Mouse (Mus musculus): ENCODE data around the gene Nup188. TPM values are rescaled to one million over a fixed set of nuclear protein-coding genes. Genes with fewer than 3 reads are reported as not detected.

Nup188 gene
- polyA plus RNA-seq, 1 experiment from 2014 or later: 26.0 TPM

DNA sequence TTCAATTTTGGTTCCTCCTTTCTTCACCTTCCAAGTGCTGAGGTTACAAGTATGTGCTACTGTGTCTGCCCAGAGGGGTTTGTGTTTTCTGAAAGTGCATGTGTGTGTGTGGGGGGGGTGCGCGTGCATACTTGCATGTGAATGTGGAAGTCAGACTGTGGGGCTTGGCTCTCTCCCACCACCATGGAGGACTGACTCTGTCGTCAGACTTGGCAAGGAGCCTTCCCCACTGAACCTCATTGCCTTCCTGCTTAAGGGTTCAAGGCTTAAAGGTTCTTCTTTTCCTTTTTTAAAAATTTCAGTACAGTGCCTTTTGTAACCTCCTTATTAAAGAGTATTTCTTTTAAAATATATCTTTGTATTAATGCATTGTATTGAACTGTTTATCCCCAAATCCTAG lies 42.6 kb downstream of the Nup188 start:
- Histone ChIP-seq H3K4me3 (replicated peaks; ENCODE audit: low read length) (no peak overlapping the region), H3K4me1 (ENCODE audit: control insufficient read depth, insufficient read depth, low read length) (no peaks in the 10 kb centered on the region), H3K9me3 (replicated peaks; ENCODE audit: control insufficient read depth, low read length) (no peaks in the 10 kb centered on the region), H3K36me3 (ENCODE audit: control insufficient read depth, insufficient read depth, low read length) (peaks cover 32% of the 10 kb centered on the region), H3K27me3 (ENCODE audit: control insufficient read depth, insufficient read depth, low read length) (no peaks in the 10 kb centered on the region), H3K9ac (ENCODE audit: low read length) (no peak overlapping the region), H3K4me2 (ENCODE audit: low read depth, low read length) (no peak overlapping the region), H3K27ac (ENCODE audit: low read length) (no peak overlapping the region)
- WGBS: 83% methylated on average over 3 of the region's 3 CpGs
- no peak for ATAC-seq (ENCODE audit: insufficient read depth, low FRiP score)

DNA sequence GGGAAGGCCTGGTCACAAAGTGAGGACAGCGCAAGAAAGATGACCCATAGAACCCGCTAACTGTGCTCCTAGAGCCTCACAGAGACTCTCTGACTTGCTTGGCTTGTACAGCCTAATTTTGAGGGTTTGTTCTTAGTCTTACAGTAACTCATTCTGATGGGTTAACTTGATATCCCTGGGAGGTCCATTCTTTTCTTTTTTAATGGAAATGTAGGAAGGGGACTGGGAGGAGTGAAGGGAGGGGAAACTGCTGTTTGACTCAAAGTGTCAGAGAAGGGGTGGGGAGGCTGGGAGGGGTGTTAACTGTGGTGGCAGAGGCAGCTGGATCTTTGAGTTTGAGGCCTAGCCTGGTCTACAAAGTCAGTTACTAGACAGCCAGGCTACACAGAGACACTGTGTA lies 49.1 kb downstream of the Nup188 start:
- 98% methylated on average over 2 of the region's 2 CpGs for WGBS
- no peaks in the 10 kb centered on the region for H3K9me3 ChIP-seq (replicated peaks; ENCODE audit: control insufficient read depth, low read length)
- H3K27ac ChIP-seq (ENCODE audit: low read length): no peak overlapping the region
- H3K36me3 ChIP-seq (ENCODE audit: control insufficient read depth, insufficient read depth, low read length): peaks cover 32% of the 10 kb centered on the region
- no peak overlapping the region for H3K4me2 ChIP-seq (ENCODE audit: low read depth, low read length)
- no peaks in the 10 kb centered on the region for H3K4me1 ChIP-seq (ENCODE audit: control insufficient read depth, insufficient read depth, low read length)
- H3K4me3 ChIP-seq (replicated peaks; ENCODE audit: low read length): no peak overlapping the region
- ATAC-seq (ENCODE audit: insufficient read depth, low FRiP score): no peak
- H3K27me3 ChIP-seq (ENCODE audit: control insufficient read depth, insufficient read depth, low read length): no peaks in the 10 kb centered on the region
- no peak overlapping the region for H3K9ac ChIP-seq (ENCODE audit: low read length)

DNA sequence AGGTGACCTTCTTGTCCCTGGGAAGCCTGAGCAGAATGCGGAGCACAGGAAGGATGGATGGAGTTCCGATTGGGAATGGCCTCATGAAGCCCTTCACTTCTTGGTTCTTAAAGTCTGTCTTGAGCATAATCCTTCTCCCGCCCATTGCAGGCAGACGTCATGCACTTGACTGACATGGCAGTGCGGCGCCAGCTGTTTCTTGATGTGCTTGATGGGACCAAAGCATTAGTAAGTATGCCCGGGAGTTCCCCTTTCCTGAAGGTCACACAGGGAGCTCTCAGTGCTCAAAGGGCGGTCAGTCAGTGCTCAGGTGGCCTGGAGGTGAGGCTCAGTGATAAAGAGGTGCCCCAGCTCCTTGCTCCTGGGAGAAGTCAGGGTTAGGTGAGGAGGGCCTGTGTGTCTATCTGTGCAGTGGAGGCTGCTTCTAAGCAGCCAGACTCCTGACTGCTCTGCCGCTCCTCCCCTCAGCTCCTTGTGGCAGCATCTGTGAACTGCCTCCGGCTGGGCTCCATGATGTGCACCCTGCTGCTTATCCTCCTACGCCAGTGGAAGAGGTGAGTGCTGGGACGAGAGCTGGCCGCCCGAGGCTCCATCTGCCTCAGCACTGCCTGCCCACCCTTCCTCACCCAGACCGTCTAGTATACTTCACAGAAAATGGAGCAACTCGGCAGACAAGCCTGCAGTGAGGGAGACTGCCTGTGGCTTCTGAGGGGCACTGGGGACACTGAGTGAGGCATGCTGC lies 50.1 kb downstream of the Nup188 start:
- Histone ChIP-seq H3K4me2 (ENCODE audit: low read depth, low read length) (no peak overlapping the region), H3K4me3 (replicated peaks; ENCODE audit: low read length) (no peak overlapping the region), H3K9me3 (replicated peaks; ENCODE audit: control insufficient read depth, low read length) (no peaks in the 10 kb centered on the region), H3K4me1 (ENCODE audit: control insufficient read depth, insufficient read depth, low read length) (no peaks in the 10 kb centered on the region), H3K27ac (ENCODE audit: low read length) (no peak overlapping the region), H3K36me3 (ENCODE audit: control insufficient read depth, insufficient read depth, low read length) (peaks cover 30% of the 10 kb centered on the region), H3K27me3 (ENCODE audit: control insufficient read depth, insufficient read depth, low read length) (no peaks in the 10 kb centered on the region), H3K9ac (ENCODE audit: low read length) (no peak overlapping the region)
- ATAC-seq (ENCODE audit: insufficient read depth, low FRiP score): no peak
- WGBS: 85% methylated on average over 16 of the region's 16 CpGs

DNA sequence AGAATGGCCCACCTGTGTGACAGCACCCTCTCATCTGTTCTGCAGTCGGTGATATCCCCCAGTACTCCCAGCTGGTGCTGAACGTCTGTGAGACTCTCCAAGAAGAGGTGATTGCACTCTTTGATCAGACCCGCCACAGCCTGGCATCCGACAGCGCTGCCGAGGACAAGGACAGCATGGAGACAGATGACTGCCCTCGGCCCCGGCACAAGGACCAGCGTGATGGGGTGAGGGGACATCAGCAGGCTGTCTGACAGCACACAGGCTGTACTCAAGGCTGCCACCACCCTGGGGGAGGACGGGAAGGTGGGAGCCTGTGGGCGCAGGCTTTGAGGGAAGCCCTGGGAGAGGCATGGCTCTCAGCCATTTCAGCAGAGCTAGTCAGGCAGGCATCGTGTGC lies 51.0 kb downstream of the Nup188 start:
- Histone ChIP-seq H3K9ac (ENCODE audit: low read length) (no peak overlapping the region), H3K4me2 (ENCODE audit: low read depth, low read length) (no peak overlapping the region), H3K9me3 (replicated peaks; ENCODE audit: control insufficient read depth, low read length) (no peaks in the 10 kb centered on the region), H3K27me3 (ENCODE audit: control insufficient read depth, insufficient read depth, low read length) (no peaks in the 10 kb centered on the region), H3K36me3 (ENCODE audit: control insufficient read depth, insufficient read depth, low read length) (peaks cover 34% of the 10 kb centered on the region), H3K27ac (ENCODE audit: low read length) (no peak overlapping the region), H3K4me3 (replicated peaks; ENCODE audit: low read length) (no peak overlapping the region), H3K4me1 (ENCODE audit: control insufficient read depth, insufficient read depth, low read length) (no peaks in the 10 kb centered on the region)
- 81% methylated on average over 12 of the region's 12 CpGs for WGBS
- ATAC-seq (ENCODE audit: insufficient read depth, low FRiP score): no peak

DNA sequence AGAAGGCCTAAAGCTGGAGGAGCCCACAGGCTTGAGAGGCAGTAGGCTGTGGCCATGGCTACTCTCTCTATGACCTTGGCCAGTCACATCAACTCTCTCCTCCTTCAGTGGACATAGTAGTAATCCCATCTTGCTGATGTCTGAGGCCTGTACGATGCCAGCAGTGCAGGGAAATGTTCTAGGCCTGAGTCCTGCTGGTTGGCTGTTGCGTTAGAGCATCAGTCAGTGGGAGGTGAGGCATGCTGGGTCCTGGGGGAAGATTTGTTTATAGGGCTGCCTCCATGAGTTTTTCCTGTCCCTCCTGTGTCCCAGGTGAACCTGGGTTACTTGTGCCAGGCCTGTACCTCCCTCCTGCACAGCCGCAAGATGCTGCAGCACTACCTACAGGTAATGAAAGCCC lies 55.9 kb downstream of the Nup188 start:
- 90% methylated on average over 3 of the region's 3 CpGs for WGBS
- H3K9me3 ChIP-seq (replicated peaks; ENCODE audit: control insufficient read depth, low read length): no peaks in the 10 kb centered on the region
- no peaks in the 10 kb centered on the region for H3K27me3 ChIP-seq (ENCODE audit: control insufficient read depth, insufficient read depth, low read length)
- no peak overlapping the region for H3K4me2 ChIP-seq (ENCODE audit: low read depth, low read length)
- no peak overlapping the region for H3K9ac ChIP-seq (ENCODE audit: low read length)
- H3K4me1 ChIP-seq (ENCODE audit: control insufficient read depth, insufficient read depth, low read length): no peaks in the 10 kb centered on the region
- no peak for ATAC-seq (ENCODE audit: insufficient read depth, low FRiP score)
- no peak overlapping the region for H3K4me3 ChIP-seq (replicated peaks; ENCODE audit: low read length)
- no peak overlapping the region for H3K27ac ChIP-seq (ENCODE audit: low read length)
- peaks cover 23% of the 10 kb centered on the region for H3K36me3 ChIP-seq (ENCODE audit: control insufficient read depth, insufficient read depth, low read length)

DNA sequence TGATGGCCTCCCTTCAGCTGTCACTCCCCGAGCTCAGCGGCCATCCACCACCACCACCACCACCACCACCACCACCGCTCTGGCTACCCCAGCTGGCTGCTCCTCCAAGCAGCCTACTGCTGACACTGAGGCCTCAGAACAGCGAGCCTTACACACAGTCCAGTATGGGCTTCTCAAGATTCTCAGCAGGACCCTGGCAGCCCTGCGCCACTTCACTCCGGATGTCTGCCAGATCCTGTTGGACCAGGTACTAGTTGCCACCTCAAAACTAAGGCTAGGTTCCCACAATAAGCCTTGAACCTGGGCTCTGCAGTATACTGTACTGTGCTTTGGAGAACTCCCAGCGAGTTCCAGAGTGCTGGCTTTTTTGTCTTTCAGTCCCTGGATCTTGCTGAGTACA lies 56.3 kb downstream of the Nup188 start:
- Histone ChIP-seq H3K4me1 (ENCODE audit: control insufficient read depth, insufficient read depth, low read length) (no peaks in the 10 kb centered on the region), H3K9me3 (replicated peaks; ENCODE audit: control insufficient read depth, low read length) (no peaks in the 10 kb centered on the region), H3K27me3 (ENCODE audit: control insufficient read depth, insufficient read depth, low read length) (no peaks in the 10 kb centered on the region), H3K4me3 (replicated peaks; ENCODE audit: low read length) (no peak overlapping the region), H3K36me3 (ENCODE audit: control insufficient read depth, insufficient read depth, low read length) (peaks cover 19% of the 10 kb centered on the region), H3K27ac (ENCODE audit: low read length) (no peak overlapping the region), H3K9ac (ENCODE audit: low read length) (no peak overlapping the region), H3K4me2 (ENCODE audit: low read depth, low read length) (no peak overlapping the region)
- 91% methylated on average over 7 of the region's 7 CpGs for WGBS
- ATAC-seq (ENCODE audit: insufficient read depth, low FRiP score): no peak

DNA sequence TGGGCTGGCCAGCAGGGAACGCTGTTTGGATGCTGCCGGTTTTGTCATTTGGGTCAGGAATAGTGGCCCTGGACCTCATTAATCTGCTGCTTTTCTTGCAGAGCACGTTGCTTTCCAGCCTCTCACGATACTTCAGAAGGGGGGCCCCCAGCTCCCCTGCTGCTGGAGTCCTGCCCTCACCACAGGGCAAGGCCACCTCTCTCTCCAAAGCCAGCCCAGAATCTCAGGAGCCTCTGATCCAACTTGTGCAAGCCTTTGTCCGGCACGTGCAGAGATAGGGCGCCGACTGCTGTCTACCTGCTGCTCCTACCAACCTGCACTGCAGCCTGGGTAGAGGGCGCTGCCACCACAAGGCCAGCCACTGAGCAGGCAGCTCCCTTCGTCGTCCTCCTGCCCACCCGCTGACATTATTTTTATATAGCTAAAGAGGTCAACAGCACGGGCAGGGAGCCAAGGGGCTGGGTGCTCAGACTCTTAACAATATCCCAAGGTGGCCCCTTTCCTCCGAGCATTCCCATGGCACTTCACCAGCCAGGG lies 57.5 kb downstream of the Nup188 start:
- Histone ChIP-seq H3K4me2 (ENCODE audit: low read depth, low read length) (no peak overlapping the region), H3K27ac (ENCODE audit: low read length) (peak overlapping the region; percentile 7; the same call in 1 of the 2 replicates), H3K9ac (ENCODE audit: low read length) (no peak overlapping the region), H3K4me3 (replicated peaks; ENCODE audit: low read length) (no peak overlapping the region), H3K9me3 (replicated peaks; ENCODE audit: control insufficient read depth, low read length) (no peaks in the 10 kb centered on the region), H3K36me3 (ENCODE audit: control insufficient read depth, insufficient read depth, low read length) (peaks cover 20% of the 10 kb centered on the region), H3K4me1 (ENCODE audit: control insufficient read depth, insufficient read depth, low read length) (no peaks in the 10 kb centered on the region), H3K27me3 (ENCODE audit: control insufficient read depth, insufficient read depth, low read length) (no peaks in the 10 kb centered on the region)
- 59% methylated on average over 14 of the region's 14 CpGs for WGBS
- ATAC-seq (ENCODE audit: insufficient read depth, low FRiP score): no peak

DNA sequence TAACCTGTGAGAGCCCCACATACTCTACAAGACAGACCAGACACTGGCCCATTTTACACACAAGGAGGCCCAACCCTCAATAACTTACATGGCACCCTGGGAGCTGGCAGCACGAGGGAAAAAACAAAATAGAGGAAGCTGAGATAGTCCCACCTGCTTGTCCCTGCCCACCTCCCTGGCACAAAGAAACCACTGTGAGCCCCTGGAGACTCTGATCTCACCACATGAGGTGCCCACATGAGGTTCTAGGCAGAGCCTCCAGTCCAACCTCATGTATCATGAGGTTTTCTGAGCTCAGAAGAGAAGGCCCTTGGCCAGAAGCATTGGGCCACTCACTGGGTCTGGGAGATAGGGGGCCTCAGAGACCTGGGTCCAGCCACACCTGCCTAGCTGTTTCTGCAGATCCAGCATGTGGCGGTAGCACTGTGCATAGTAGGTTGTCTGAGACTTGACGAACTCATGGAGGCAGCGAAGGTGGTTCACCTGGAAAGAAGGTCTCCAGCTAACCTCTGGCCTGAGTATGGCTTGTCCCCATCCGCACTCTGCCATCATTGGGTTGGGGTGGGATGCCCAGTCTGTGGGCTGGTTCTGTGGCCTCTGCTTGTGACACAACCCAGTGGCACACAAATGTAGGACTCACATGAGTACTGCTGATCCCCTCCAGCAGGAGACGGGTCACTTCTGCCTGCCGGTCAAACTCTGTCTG lies 59.9 kb downstream of the Nup188 start:
- ATAC-seq (ENCODE audit: insufficient read depth, low FRiP score): no peak
- Histone ChIP-seq H3K27ac (ENCODE audit: low read length) (no peak overlapping the region), H3K9ac (ENCODE audit: low read length) (no peak overlapping the region), H3K36me3 (ENCODE audit: control insufficient read depth, insufficient read depth, low read length) (peaks cover 14% of the 10 kb centered on the region), H3K4me2 (ENCODE audit: low read depth, low read length) (no peak overlapping the region), H3K9me3 (replicated peaks; ENCODE audit: control insufficient read depth, low read length) (no peaks in the 10 kb centered on the region), H3K4me3 (replicated peaks; ENCODE audit: low read length) (no peak overlapping the region), H3K4me1 (ENCODE audit: control insufficient read depth, insufficient read depth, low read length) (no peaks in the 10 kb centered on the region), H3K27me3 (ENCODE audit: control insufficient read depth, insufficient read depth, low read length) (no peaks in the 10 kb centered on the region)
- WGBS: 87% methylated on average over 7 of the region's 7 CpGs

DNA sequence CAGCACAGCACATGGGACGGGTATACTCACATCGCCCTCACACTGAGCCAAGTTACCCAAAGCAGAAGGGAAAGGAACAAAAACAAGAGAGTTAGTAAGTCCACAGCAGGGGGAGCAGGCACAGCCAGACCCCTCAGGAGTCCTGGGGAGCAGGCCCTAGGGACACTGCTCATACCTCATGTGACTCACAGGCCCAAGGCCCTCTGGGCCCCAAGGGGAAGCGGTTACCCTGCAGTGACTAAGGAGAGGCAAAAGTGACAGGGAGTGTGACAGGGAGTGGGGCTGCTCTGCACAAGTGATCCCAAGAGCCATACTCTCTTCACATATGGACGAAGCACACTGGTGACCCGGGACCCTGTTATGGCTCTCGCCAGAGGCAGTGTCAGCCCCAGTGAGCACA lies 63.0 kb downstream of the Nup188 start:
- no peak for ATAC-seq (ENCODE audit: insufficient read depth, low FRiP score)
- Histone ChIP-seq H3K9ac (ENCODE audit: low read length) (no peak overlapping the region), H3K36me3 (ENCODE audit: control insufficient read depth, insufficient read depth, low read length) (peaks cover 14% of the 10 kb centered on the region), H3K27ac (ENCODE audit: low read length) (no peak overlapping the region), H3K4me2 (ENCODE audit: low read depth, low read length) (no peak overlapping the region), H3K9me3 (replicated peaks; ENCODE audit: control insufficient read depth, low read length) (no peaks in the 10 kb centered on the region), H3K27me3 (ENCODE audit: control insufficient read depth, insufficient read depth, low read length) (no peaks in the 10 kb centered on the region), H3K4me1 (ENCODE audit: control insufficient read depth, insufficient read depth, low read length) (no peaks in the 10 kb centered on the region), H3K4me3 (replicated peaks; ENCODE audit: low read length) (no peak overlapping the region)
- WGBS: 88% methylated on average over 6 of the region's 6 CpGs
